Mouse (Mus musculus): Measurements from ENCODE around the gene Wdr11. TPM values are rescaled to one million over a fixed set of nuclear protein-coding genes. Genes with fewer than 3 reads are reported as not detected.

Wdr11 gene
- total RNA-seq, 2 experiments from 2014 or later: 39.4 to 41.8 TPM

- DNase-seq (ENCODE audit: low spot score in 2 of 2): no peak
- intact Hi-C loops (cut with DNase I): no loop called here
These were observed 84.2 kb downstream of the Wdr11 start for GRCm38 (mm10) chr7:129675852-129676251.

- intact Hi-C loops (cut with DNase I): no loop called here
- DNase-seq (ENCODE audit: low spot score in 2 of 2): no peak
These were observed 85.5 kb downstream of the Wdr11 start for GRCm38 (mm10) chr7:129677141-129677540.

DNA sequence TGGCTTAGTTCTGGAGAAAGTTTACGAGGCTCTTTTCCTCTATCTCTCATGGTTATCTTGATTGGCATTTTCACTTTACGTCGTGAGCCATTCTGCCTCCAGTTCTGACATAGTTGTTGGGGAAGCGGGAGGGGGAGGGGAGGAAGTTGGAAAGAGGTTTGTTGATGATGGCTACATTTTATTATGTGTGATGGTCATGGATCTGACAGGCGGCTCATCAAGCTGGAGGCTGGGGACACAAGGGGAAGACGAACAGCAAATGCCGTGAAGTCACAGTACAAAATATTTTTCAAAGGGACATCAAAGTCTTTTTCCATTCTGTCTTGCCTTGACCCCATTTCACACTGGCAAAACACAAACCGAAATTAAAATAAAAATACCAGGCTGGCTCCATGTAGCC lies 86.8 kb downstream of the Wdr11 start:
- intact Hi-C loops (cut with DNase I): no loop called here
- no peak for DNase-seq (ENCODE audit: low spot score in 2 of 2)

- intact Hi-C loops (cut with DNase I): no loop called here
- no peak for DNase-seq (ENCODE audit: low spot score in 2 of 2)
These were observed 87.3 kb downstream of the Wdr11 start for GRCm38 (mm10) chr7:129678972-129679371.

GRCm38 (mm10) chr7:129680534-129681210 lies 89.0 kb downstream of the Wdr11 start:
- intact Hi-C loops (cut with DNase I): no loop called here
- peak in 1 of 2 experiments; percentile 18 for DNase-seq (ENCODE audit: low spot score in 2 of 2)

- intact Hi-C loops (cut with DNase I): no loop called here
- DNase-seq (ENCODE audit: low spot score in 2 of 2): no peak
These were observed 90.9 kb downstream of the Wdr11 start for GRCm38 (mm10) chr7:129682525-129682924.

DNA sequence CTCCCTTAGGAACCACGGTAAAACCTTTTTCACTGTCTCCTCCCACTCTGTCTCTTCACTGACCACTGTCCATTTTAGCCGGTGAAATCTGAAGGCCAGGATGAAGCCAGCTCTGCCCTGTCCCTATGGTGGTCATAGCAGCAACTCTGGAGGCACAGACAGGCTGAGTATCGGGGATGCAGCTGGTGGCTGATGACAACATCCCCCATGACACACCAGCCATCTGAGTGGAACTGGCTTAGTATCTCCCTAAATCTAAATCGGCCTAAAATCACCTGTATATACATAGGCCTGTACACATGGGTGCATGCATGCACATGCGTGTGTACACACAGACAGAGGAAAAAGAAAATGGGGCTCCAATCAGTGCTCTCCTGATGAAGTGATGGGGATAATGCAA lies 93.7 kb downstream of the Wdr11 start:
- intact Hi-C loops (cut with DNase I): no loop called here
- no peak for DNase-seq (ENCODE audit: low spot score in 2 of 2)

Data from left cerebral cortex, postnatal 14 days (tissue).